Mouse (Mus musculus): ENCODE results near the gene Aicda. TPM values are rescaled to one million over a fixed set of nuclear protein-coding genes. Genes with fewer than 3 reads are reported as not detected.

The Aicda gene
- polyA plus RNA-seq, 1 experiment from 2014 or later = 0.20 TPM

- no peaks in the 10 kb centered on the region for H3K9me3 ChIP-seq (ENCODE audit: control insufficient read depth, low read length)
- H3K27ac ChIP-seq (ENCODE audit: low read length) = no peak overlapping the region
- no peak for ATAC-seq
- H3K27me3 ChIP-seq (replicated peaks; ENCODE audit: control insufficient read depth, insufficient read depth, low read length) = no peaks in the 10 kb centered on the region
- 89% methylated on average over 3 of the region's 3 CpGs for WGBS
- H3K4me1 ChIP-seq (replicated peaks; ENCODE audit: control insufficient read depth, insufficient read depth, low read length) = peaks cover 6% of the 10 kb centered on the region; the same call in 1 of the 2 replicates
- no peaks in the 10 kb centered on the region for H3K36me3 ChIP-seq (ENCODE audit: control insufficient read depth, insufficient read depth)
- peak overlapping the region; percentile 60 for H3K4me2 ChIP-seq (ENCODE audit: low read length)
- no peak overlapping the region for H3K9ac ChIP-seq (replicated peaks; ENCODE audit: low read depth, low read length)
- H3K4me3 ChIP-seq (replicated peaks; ENCODE audit: low read length) = peak overlapping the region; percentile 43
Measured at GRCm38 (mm10) chr6:122601615-122602014, 48.0 kb downstream of the Aicda start.

DNA sequence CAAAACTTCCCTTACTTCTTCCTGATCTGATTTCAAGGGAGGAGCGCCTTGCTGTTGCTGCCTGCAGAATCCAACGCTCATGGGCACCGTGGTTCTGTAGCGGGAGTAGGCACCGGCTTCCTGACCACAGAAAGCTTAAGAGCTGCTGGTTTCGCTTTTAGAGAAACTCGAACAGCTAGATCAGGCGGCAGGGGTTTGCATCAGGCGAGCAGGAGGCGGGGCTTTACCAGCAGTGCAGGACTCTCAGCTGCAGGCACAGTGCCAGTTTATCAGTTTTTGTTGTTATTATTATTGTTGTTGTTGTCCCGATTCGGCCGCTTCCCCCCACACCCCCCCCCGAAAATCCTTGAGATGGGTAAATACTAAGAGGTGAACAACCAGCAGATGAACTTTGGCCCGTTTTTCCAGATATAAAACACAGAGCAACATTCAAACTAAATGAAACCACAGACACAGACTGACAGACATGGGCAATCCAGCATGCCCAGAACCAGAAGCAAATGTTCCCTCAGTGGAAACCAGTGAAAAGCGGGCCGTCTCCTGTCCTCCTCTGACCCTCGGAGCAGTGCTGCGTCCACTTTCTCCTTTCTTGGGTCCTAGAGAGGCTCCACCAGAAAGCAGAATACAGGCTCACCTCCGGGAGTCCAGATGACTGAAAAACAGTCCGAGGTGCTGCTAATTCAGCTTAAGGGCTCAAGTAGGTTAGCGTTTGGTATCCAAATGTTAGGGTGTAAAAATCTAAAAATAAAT, 48.8 kb downstream of the Aicda start, which contains the start of gene Apobec1:
Gene Apobec1 (minus strand): TSS at position 203 of the 750 bp plus-strand sequence.
- no peak within 1 kb of the TSS for H3K27ac ChIP-seq (ENCODE audit: low read length)
- 7% methylated on average over 22 of the region's 22 CpGs for WGBS
- ATAC-seq = peak; percentile 77

GRCm38 (mm10) chr6:122602992-122603322, 49.4 kb downstream of the Aicda start:
- Histone ChIP-seq H3K4me2 (ENCODE audit: low read length) (peak overlapping the region; percentile 60), H3K9ac (replicated peaks; ENCODE audit: low read depth, low read length) (no peak overlapping the region), H3K4me1 (replicated peaks; ENCODE audit: control insufficient read depth, insufficient read depth, low read length) (peaks cover 6% of the 10 kb centered on the region; the same call in 1 of the 2 replicates), H3K9me3 (ENCODE audit: control insufficient read depth, low read length) (no peaks in the 10 kb centered on the region), H3K27ac (ENCODE audit: low read length) (no peak overlapping the region), H3K36me3 (ENCODE audit: control insufficient read depth, insufficient read depth) (no peaks in the 10 kb centered on the region), H3K4me3 (replicated peaks; ENCODE audit: low read length) (no peak overlapping the region), H3K27me3 (replicated peaks; ENCODE audit: control insufficient read depth, insufficient read depth, low read length) (no peaks in the 10 kb centered on the region)
- WGBS = 53% methylated on average over 1 of the region's 1 CpGs
- no peak for ATAC-seq

More for the DNA sequence above, 48.8 kb downstream of the Aicda start, which contains the start of gene Apobec1:
- peak within 1 kb of the TSS; percentile 58 for H3K9ac ChIP-seq (replicated peaks; ENCODE audit: low read depth, low read length)
- H3K4me2 ChIP-seq (ENCODE audit: low read length) = peak within 1 kb of the TSS; percentile 60
- H3K4me3 ChIP-seq (replicated peaks; ENCODE audit: low read length) = peak within 1 kb of the TSS; percentile 43
- peaks cover 6% of the 10 kb centered on the region; the same call in 1 of the 2 replicates for H3K4me1 ChIP-seq (replicated peaks; ENCODE audit: control insufficient read depth, insufficient read depth, low read length)
- H3K27me3 ChIP-seq (replicated peaks; ENCODE audit: control insufficient read depth, insufficient read depth, low read length) = no peaks in the 10 kb centered on the region
- H3K36me3 ChIP-seq (ENCODE audit: control insufficient read depth, insufficient read depth) = no peaks in the 10 kb centered on the region
- H3K9me3 ChIP-seq (ENCODE audit: control insufficient read depth, low read length) = no peaks in the 10 kb centered on the region

- H3K4me3 ChIP-seq (replicated peaks; ENCODE audit: low read length) = no peak overlapping the region
- no peak overlapping the region for H3K9ac ChIP-seq (replicated peaks; ENCODE audit: low read depth, low read length)
- H3K4me1 ChIP-seq (replicated peaks; ENCODE audit: control insufficient read depth, insufficient read depth, low read length) = peaks cover 6% of the 10 kb centered on the region; the same call in 1 of the 2 replicates
- no peak overlapping the region for H3K4me2 ChIP-seq (ENCODE audit: low read length)
- no peaks in the 10 kb centered on the region for H3K27me3 ChIP-seq (replicated peaks; ENCODE audit: control insufficient read depth, insufficient read depth, low read length)
- no peak overlapping the region for H3K27ac ChIP-seq (ENCODE audit: low read length)
- ATAC-seq = no peak
- no peaks in the 10 kb centered on the region for H3K36me3 ChIP-seq (ENCODE audit: control insufficient read depth, insufficient read depth)
- H3K9me3 ChIP-seq (ENCODE audit: control insufficient read depth, low read length) = no peaks in the 10 kb centered on the region
Measured at GRCm38 (mm10) chr6:122604260-122604659, 50.7 kb downstream of the Aicda start.

- no peak overlapping the region for H3K4me2 ChIP-seq (ENCODE audit: low read length)
- 87% methylated on average over 8 of the region's 8 CpGs for WGBS
- H3K36me3 ChIP-seq (ENCODE audit: control insufficient read depth, insufficient read depth) = no peaks in the 10 kb centered on the region
- H3K4me1 ChIP-seq (replicated peaks; ENCODE audit: control insufficient read depth, insufficient read depth, low read length) = peaks cover 6% of the 10 kb centered on the region; the same call in 1 of the 2 replicates
- ATAC-seq = no peak
- H3K27me3 ChIP-seq (replicated peaks; ENCODE audit: control insufficient read depth, insufficient read depth, low read length) = no peaks in the 10 kb centered on the region
- H3K4me3 ChIP-seq (replicated peaks; ENCODE audit: low read length) = no peak overlapping the region
- H3K27ac ChIP-seq (ENCODE audit: low read length) = no peak overlapping the region
- no peaks in the 10 kb centered on the region for H3K9me3 ChIP-seq (ENCODE audit: control insufficient read depth, low read length)
- H3K9ac ChIP-seq (replicated peaks; ENCODE audit: low read depth, low read length) = no peak overlapping the region
Measured at GRCm38 (mm10) chr6:122605483-122605882, 51.9 kb downstream of the Aicda start.

DNA sequence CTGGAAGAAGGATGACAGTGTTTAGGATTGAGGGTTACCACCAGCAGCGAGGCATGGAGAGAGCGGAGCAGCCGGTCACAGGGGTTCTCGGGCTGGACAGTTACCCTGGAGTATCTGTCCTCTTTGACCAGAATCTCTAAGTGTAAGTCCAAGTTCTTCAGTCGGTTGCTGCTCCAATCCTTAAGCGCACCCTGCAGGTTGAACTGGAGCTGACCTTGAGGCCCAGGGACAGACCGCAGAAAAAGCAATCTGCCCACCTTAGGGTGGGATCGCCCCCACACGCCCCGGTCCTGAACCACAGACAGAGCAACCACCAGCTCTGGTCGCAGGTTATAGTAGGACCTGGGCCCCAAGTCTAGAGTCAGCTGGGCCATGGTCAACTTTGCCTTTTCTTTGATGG, 53.1 kb downstream of the Aicda start:
- H3K4me2 ChIP-seq (ENCODE audit: low read length) = no peak overlapping the region
- H3K27ac ChIP-seq (ENCODE audit: low read length) = no peak overlapping the region
- no peak overlapping the region for H3K9ac ChIP-seq (replicated peaks; ENCODE audit: low read depth, low read length)
- H3K27me3 ChIP-seq (replicated peaks; ENCODE audit: control insufficient read depth, insufficient read depth, low read length) = no peaks in the 10 kb centered on the region
- no peaks in the 10 kb centered on the region for H3K9me3 ChIP-seq (ENCODE audit: control insufficient read depth, low read length)
- no peaks in the 10 kb centered on the region for H3K36me3 ChIP-seq (ENCODE audit: control insufficient read depth, insufficient read depth)
- WGBS = 93% methylated on average over 11 of the region's 11 CpGs
- H3K4me1 ChIP-seq (replicated peaks; ENCODE audit: control insufficient read depth, insufficient read depth, low read length) = peaks cover 6% of the 10 kb centered on the region; the same call in 1 of the 2 replicates
- H3K4me3 ChIP-seq (replicated peaks; ENCODE audit: low read length) = no peak overlapping the region
- ATAC-seq = no peak

DNA sequence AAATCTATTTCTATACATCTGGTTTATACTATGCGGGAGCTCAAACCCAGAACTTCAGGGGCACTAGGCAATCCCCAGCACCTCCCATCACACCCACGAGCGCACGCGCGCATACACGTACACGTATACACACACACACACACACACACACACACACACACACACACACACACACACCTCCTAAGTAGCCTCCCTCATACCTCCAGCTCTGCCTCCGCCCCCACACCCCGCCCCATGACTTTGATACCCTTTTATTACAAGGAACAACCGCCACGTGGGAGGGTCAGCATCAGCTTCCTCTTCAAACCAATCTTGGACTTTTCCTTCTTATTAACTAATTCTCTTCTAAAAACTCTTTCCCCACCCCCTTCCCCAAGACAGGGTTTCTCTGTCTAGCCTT, 54.1 kb downstream of the Aicda start:
- H3K9ac ChIP-seq (replicated peaks; ENCODE audit: low read depth, low read length) = no peak overlapping the region
- 98% methylated on average over 12 of the region's 12 CpGs for WGBS
- H3K4me2 ChIP-seq (ENCODE audit: low read length) = no peak overlapping the region
- 0 out of 2 replicates have a peak, but pooled peaks cover under 1% of the 10 kb centered on the region for H3K4me1 ChIP-seq (replicated peaks; ENCODE audit: control insufficient read depth, insufficient read depth, low read length)
- H3K9me3 ChIP-seq (ENCODE audit: control insufficient read depth, low read length) = no peaks in the 10 kb centered on the region
- no peak overlapping the region for H3K27ac ChIP-seq (ENCODE audit: low read length)
- no peak overlapping the region for H3K4me3 ChIP-seq (replicated peaks; ENCODE audit: low read length)
- no peak for ATAC-seq
- no peaks in the 10 kb centered on the region for H3K36me3 ChIP-seq (ENCODE audit: control insufficient read depth, insufficient read depth)
- no peaks in the 10 kb centered on the region for H3K27me3 ChIP-seq (replicated peaks; ENCODE audit: control insufficient read depth, insufficient read depth, low read length)

- Histone ChIP-seq H3K4me2 (ENCODE audit: low read length) (no peak overlapping the region), H3K4me1 (replicated peaks; ENCODE audit: control insufficient read depth, insufficient read depth, low read length) (no peaks in the 10 kb centered on the region), H3K36me3 (ENCODE audit: control insufficient read depth, insufficient read depth) (no peaks in the 10 kb centered on the region), H3K4me3 (replicated peaks; ENCODE audit: low read length) (no peak overlapping the region), H3K27ac (ENCODE audit: low read length) (no peak overlapping the region), H3K9me3 (ENCODE audit: control insufficient read depth, low read length) (no peaks in the 10 kb centered on the region), H3K9ac (replicated peaks; ENCODE audit: low read depth, low read length) (no peak overlapping the region), H3K27me3 (replicated peaks; ENCODE audit: control insufficient read depth, insufficient read depth, low read length) (no peaks in the 10 kb centered on the region)
- no peak for ATAC-seq
- WGBS = 79% methylated on average over 10 of the region's 10 CpGs
Measured at GRCm38 (mm10) chr6:122608434-122609376, 55.1 kb downstream of the Aicda start.

- Histone ChIP-seq H3K4me1 (replicated peaks; ENCODE audit: control insufficient read depth, insufficient read depth, low read length) (no peaks in the 10 kb centered on the region), H3K9ac (replicated peaks; ENCODE audit: low read depth, low read length) (no peak overlapping the region), H3K4me2 (ENCODE audit: low read length) (no peak overlapping the region), H3K9me3 (ENCODE audit: control insufficient read depth, low read length) (no peaks in the 10 kb centered on the region), H3K4me3 (replicated peaks; ENCODE audit: low read length) (no peak overlapping the region), H3K36me3 (ENCODE audit: control insufficient read depth, insufficient read depth) (no peaks in the 10 kb centered on the region), H3K27me3 (replicated peaks; ENCODE audit: control insufficient read depth, insufficient read depth, low read length) (no peaks in the 10 kb centered on the region), H3K27ac (ENCODE audit: low read length) (no peak overlapping the region)
- no peak for ATAC-seq
- WGBS = 80% methylated on average over 9 of the region's 9 CpGs
Measured at GRCm38 (mm10) chr6:122609377-122609728, 55.8 kb downstream of the Aicda start.

All from forebrain, embryonic 16.5 days (tissue).